Mouse (Mus musculus) thymus, postnatal 36 days (tissue): ENCODE results near the gene Ninl.

Source experiments
- DNase-seq, 2 experiments: peaks; one replicate each; pipeline ENCODE4 v3.0.0; 2022; ENCODE audit warnings: mixed read lengths in 2 of 2

The Ninl gene

GRCm38 (mm10) chr2:150995324-150995723, 43.9 kb downstream of the Ninl start:
- no peak for DNase-seq

GRCm38 (mm10) chr2:150991050-150991449, 48.1 kb downstream of the Ninl start:
- no peak for DNase-seq

GRCm38 (mm10) chr2:150990506-150990905, 48.7 kb downstream of the Ninl start:
- no peak for DNase-seq

- DNase-seq, result no peak
Observed at GRCm38 (mm10) chr2:150985359-150985758, 53.8 kb downstream of the Ninl start.

- DNase-seq, result no peak
Observed at GRCm38 (mm10) chr2:150982051-150982450, 57.1 kb downstream of the Ninl start.

GRCm38 (mm10) chr2:150981524-150981923, 57.7 kb downstream of the Ninl start:
- no peak for DNase-seq

- DNase-seq, result no peak
Observed at GRCm38 (mm10) chr2:150979861-150980620, 59.1 kb downstream of the Ninl start.

GRCm38 (mm10) chr2:150978791-150979190, 60.4 kb downstream of the Ninl start:
- DNase-seq, result no peak

GRCm38 (mm10) chr2:150977676-150978075, 61.5 kb downstream of the Ninl start:
- DNase-seq, result no peak

GRCm38 (mm10) chr2:150976871-150977270, 62.3 kb downstream of the Ninl start:
- no peak for DNase-seq

- DNase-seq, result no peak
Observed at GRCm38 (mm10) chr2:150973401-150974115, 65.6 kb downstream of the Ninl start.

- no peak for DNase-seq
Observed at GRCm38 (mm10) chr2:150972681-150973080, 66.5 kb downstream of the Ninl start.

- no peak for DNase-seq
Observed at GRCm38 (mm10) chr2:150971856-150972255, 67.3 kb downstream of the Ninl start.

GRCm38 (mm10) chr2:150969231-150969630, 70.0 kb downstream of the Ninl start:
- DNase-seq, result no peak

- no peak for DNase-seq
Observed at GRCm38 (mm10) chr2:150967491-150967890, 71.7 kb downstream of the Ninl start.

GRCm38 (mm10) chr2:150965951-150966350, 73.2 kb downstream of the Ninl start:
- no peak for DNase-seq

GRCm38 (mm10) chr2:150964641-150965040, 74.5 kb downstream of the Ninl start:
- no peak for DNase-seq

GRCm38 (mm10) chr2:150963246-150963645, 75.9 kb downstream of the Ninl start:
- DNase-seq, result no peak

- no peak for DNase-seq
Observed at GRCm38 (mm10) chr2:150959521-150959920, 79.7 kb downstream of the Ninl start.

GRCm38 (mm10) chr2:150955859-150956258, 83.3 kb downstream of the Ninl start:
- DNase-seq, result no peak

- no peak for DNase-seq
Observed at GRCm38 (mm10) chr2:150951201-150951600, 88.0 kb downstream of the Ninl start.

GRCm38 (mm10) chr2:150950056-150950455, 89.1 kb downstream of the Ninl start:
- no peak for DNase-seq

- DNase-seq, result no peak
Observed at GRCm38 (mm10) chr2:150949652-150950051, 89.5 kb downstream of the Ninl start.

- DNase-seq, result no peak
Observed at GRCm38 (mm10) chr2:150948786-150949185, 90.4 kb downstream of the Ninl start.
